Mouse (Mus musculus): Measurements from ENCODE around the gene Slco3a1.

The Slco3a1 gene

DNA sequence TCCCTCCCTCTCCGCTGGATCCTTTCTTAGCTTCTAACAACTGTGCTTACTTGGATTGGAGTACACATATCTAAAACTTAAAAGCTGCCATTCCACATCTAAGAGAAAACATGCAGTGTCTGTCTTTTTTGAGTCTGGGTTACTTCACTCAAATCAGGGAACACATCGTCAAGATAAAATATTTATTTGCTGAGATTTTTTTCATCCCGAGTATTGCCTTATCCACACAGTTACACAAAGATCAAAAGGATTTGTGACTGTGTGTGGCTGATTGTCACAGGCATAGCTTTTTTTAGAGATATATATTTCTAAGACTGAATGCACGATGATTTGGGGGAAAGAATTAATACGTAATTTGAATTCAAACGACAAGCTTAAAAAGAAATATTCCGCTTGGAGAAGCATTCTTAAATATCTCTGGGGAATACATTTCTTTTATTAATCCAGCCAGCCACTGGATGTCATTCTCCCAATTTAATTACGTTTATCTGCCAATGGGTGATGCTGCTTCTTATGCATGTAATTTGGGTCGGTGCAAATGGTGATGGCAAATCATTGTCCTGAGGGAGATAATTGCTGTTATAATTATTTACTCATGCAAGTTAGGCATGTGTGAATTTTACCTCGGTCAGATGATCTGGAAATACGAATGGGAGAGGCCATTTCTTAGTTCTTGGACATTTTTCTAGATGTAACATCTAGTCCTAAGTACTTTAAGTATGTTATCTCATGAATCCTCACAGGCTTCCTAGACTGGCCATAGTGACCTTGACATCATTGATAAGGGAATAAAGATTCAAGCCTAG is 285.1 kb downstream of the Slco3a1 start:
- no peak for DNase-seq

- DNase-seq, result no peak
Measured at GRCm38 (mm10) chr7:74266511-74267168, 287.9 kb downstream of the Slco3a1 start.

DNA sequence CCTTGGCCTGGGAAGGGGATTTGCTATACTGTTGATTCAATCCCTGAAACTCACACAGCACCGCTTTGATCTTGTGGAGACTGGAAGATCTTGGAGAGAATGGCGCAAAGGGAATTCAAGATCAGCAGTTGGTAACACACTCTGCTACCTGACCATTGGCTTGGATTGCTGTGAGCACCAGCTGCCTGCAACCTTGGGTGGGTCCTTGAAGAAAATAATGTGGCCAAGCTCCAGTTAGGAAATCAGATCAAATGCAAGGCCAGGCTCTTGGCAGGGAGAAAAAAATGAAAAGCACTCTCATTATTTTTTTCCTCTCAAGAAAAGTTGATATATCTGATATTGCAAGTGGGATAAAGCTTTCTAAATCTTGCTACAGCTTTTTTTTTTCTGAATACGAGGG is 298.3 kb downstream of the Slco3a1 start:
- DNase-seq, result no peak

DNA sequence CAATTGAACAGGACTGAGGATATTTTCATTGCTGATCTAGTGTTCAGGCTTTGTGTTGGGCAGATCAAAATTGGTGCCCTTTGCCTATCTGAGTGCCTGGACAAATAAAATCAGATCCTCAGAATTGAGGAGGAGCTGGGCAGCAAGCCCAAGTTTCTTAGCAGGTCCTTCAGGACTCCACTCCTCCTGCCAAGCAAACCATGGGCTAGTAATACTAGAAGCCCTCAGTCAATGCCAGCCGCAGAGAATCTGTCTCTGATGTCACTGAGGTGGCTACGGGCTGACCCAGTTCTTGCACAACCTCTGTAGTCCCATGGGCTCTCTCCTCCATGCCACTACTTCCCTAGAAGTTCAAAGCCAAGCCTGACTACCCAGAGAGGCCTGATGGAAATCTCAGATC is 302.5 kb downstream of the Slco3a1 start:
- no peak for DNase-seq

DNA sequence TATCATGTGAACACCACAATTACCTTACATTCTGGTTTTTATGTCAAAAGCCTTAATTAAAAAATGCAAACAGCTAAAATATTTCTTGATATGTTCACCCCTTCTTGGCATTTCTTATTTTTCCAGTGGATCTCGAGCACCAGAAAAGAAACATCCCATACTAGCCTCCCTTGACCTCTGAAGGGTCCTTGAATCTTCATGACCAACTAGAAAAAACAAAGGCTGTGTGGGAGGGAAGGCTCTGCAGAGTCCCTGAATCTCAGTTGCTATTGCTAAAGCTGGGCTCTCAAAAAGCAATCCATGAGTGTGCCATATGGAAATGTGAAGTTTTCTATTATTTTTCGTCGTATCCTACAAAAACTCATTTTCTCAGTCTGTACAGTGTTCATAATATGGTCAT is 313.3 kb downstream of the Slco3a1 start:
- no peak for DNase-seq

- DNase-seq, result no peak
Measured at GRCm38 (mm10) chr7:74240459-74241172, 314.0 kb downstream of the Slco3a1 start.

Measured in kidney, postnatal 25 days (tissue).